Mouse (Mus musculus): ENCODE data around the gene Mta3. TPM values are rescaled to one million over a fixed set of nuclear protein-coding genes. Genes with fewer than 3 reads are reported as not detected.
A peak's percentile ranks its signal among the peaks of the same experiment; 100 is the strongest.

Mta3 gene
- total and polyA plus RNA-seq, 3 experiments, result 31.1 to 67.6 (median 39.2) TPM

DNA sequence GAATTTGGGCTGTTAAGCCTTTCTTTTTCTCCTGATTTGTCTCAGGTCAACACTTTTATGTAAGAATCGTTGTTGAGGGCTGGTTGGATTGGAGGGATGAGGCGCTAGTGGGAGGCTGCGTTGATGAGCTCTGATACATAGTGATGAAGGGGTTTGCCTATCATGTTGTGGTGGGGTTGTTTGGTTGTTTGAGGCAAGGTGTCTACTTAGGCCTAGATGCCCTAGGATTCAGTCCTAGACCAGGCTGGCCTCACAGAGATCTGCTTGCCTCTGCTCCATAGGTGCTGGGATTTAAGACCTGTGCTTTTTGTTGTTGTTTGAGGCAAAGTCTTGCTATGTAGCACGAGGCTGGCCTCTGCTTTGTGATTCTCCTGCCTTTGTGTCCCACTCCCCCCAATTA is 1.4 kb downstream of the Mta3 start:
- Histone ChIP-seq H3K27ac (ENCODE audit: insufficient read depth, low read depth) (no peak overlapping the region; the same call in 1 of the 2 replicates), H3K9me3 (replicated peaks; ENCODE audit: low read length) (no peaks in the 10 kb centered on the region), H3K9ac (ENCODE audit: insufficient read depth, low read depth) (peak overlapping the region; percentile 90), H3K79me2 (replicated peaks; ENCODE audit: control insufficient read depth, extremely low read depth, insufficient read depth, poor library complexity, severe bottlenecking) (peaks cover 12% of the 10 kb centered on the region), H3K4me2 (ENCODE audit: insufficient read depth, low read depth, poor library complexity, severe bottlenecking) (peak overlapping the region; percentile 98), H3K36me3 (replicated peaks in 1 of 2; ENCODE audit: control insufficient read depth in 1 of 2, insufficient read depth in 1 of 2, low read length in 1 of 2) (peaks cover 2 to 24% of the 10 kb centered on the region in 2 experiments), H3K4me1 (ENCODE audit: control insufficient read depth in 1 of 2, insufficient read depth in 2 of 2) (peaks cover 6 to 27% of the 10 kb centered on the region in 2 experiments), H3K27me3 (replicated peaks) (no peaks in the 10 kb centered on the region), H3K4me3 (replicated peaks in 1 of 3; ENCODE audit: low read depth in 2 of 3, low read length in 2 of 3, poor library complexity in 1 of 3) (peak overlapping the region; percentile 43 to 97 (median 80))
- no peak for TF ChIP-seq NELFE (IDR thresholded peaks at IDR 0.05; ENCODE audit: low read depth, low read length)
- no peak for TF ChIP-seq ZNF384 (IDR thresholded peaks at IDR 0.05; ENCODE audit: low read depth, low read length)
- DNase-seq (ENCODE audit: extremely low read depth), result no peak
- dilution Hi-C loops (cut with MboI; ENCODE audit: extremely low pct_ligation_motif_present, extremely low pct_unique_long_range_greater_than_20kb, low sequenced_read_pairs), result no loop called here
- in situ Hi-C loops (cut with MboI; ENCODE audit: low pct_ligation_motif_present, low pct_unique_long_range_greater_than_20kb, low sequenced_read_pairs), result no loop called here

DNA sequence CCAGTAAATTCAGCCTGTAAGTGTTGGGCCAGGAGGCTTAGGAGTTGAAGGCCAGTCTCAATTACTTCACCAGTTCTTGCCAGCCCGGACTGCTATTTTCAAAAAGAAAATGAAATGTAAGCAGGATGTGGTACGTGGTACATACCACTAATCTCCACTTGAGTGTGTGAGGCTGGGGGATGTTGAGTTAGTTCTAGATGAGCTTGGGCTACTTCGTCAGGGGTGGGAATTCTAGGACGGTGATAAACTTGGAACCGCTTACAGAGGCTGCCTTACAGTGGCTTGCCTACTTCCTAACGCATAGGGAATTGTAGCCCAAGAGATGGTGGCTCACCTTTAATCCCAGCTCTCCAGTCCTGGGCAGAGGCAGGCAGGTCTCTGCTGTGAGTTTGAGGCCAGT is 1.9 kb downstream of the Mta3 start:
- Histone ChIP-seq H3K9me3 (replicated peaks; ENCODE audit: low read length) (no peaks in the 10 kb centered on the region), H3K27ac (ENCODE audit: insufficient read depth, low read depth) (no peak overlapping the region), H3K4me2 (ENCODE audit: insufficient read depth, low read depth, poor library complexity, severe bottlenecking) (peak overlapping the region; percentile 98), H3K4me1 (ENCODE audit: control insufficient read depth in 1 of 2, insufficient read depth in 2 of 2) (peaks cover 6 to 27% of the 10 kb centered on the region in 2 experiments), H3K4me3 (replicated peaks in 1 of 3; ENCODE audit: low read depth in 2 of 3, low read length in 2 of 3, poor library complexity in 1 of 3) (peak overlapping the region; percentile 7 to 97 (median 80)), H3K9ac (ENCODE audit: insufficient read depth, low read depth) (peak overlapping the region; percentile 90), H3K79me2 (replicated peaks; ENCODE audit: control insufficient read depth, extremely low read depth, insufficient read depth, poor library complexity, severe bottlenecking) (peaks cover 12% of the 10 kb centered on the region), H3K36me3 (replicated peaks in 1 of 2; ENCODE audit: control insufficient read depth in 1 of 2, insufficient read depth in 1 of 2, low read length in 1 of 2) (peaks cover 3 to 29% of the 10 kb centered on the region in 2 experiments), H3K27me3 (replicated peaks) (no peaks in the 10 kb centered on the region)
- dilution Hi-C loops (cut with MboI; ENCODE audit: extremely low pct_ligation_motif_present, extremely low pct_unique_long_range_greater_than_20kb, low sequenced_read_pairs), result no loop called here
- TF ChIP-seq JUN (IDR thresholded peaks at IDR 0.05; ENCODE audit: insufficient read depth, low read depth, low read length) (no peak), SIN3A (IDR thresholded peaks at IDR 0.05; ENCODE audit: low read length) (no peak), RAD21 (IDR thresholded peaks at IDR 0.05; ENCODE audit: low read depth, low read length) (no peak), CTCF (conservative IDR thresholded peaks at IDR 0.05 in 1 of 2, IDR thresholded peaks at IDR 0.05 in 1 of 2; ENCODE audit: low read depth in 2 of 2, low read length in 2 of 2) (no peak), MEF2A (IDR thresholded peaks at IDR 0.05; ENCODE audit: borderline replicate concordance, low read depth, low read length) (no peak), TCF12 (IDR thresholded peaks at IDR 0.05; ENCODE audit: low read depth, low read length) (no peak), HCFC1 (IDR thresholded peaks at IDR 0.05; ENCODE audit: low read depth, low read length) (no peak), CHD2 (IDR thresholded peaks at IDR 0.05; ENCODE audit: low read length) (no peak), POLR2AphosphoS2 (IDR thresholded peaks at IDR 0.05; ENCODE audit: low read depth, low read length) (no peak), ELF1 (IDR thresholded peaks at IDR 0.05; ENCODE audit: low read depth, low read length) (no peak), MYC (IDR thresholded peaks at IDR 0.05; ENCODE audit: low read depth, low read length) (no peak), ZC3H11A (IDR thresholded peaks at IDR 0.05; ENCODE audit: low read depth, low read length) (no peak)
- in situ Hi-C loops (cut with MboI; ENCODE audit: low pct_ligation_motif_present, low pct_unique_long_range_greater_than_20kb, low sequenced_read_pairs), result no loop called here
- no peak for DNase-seq (ENCODE audit: extremely low read depth)

DNA sequence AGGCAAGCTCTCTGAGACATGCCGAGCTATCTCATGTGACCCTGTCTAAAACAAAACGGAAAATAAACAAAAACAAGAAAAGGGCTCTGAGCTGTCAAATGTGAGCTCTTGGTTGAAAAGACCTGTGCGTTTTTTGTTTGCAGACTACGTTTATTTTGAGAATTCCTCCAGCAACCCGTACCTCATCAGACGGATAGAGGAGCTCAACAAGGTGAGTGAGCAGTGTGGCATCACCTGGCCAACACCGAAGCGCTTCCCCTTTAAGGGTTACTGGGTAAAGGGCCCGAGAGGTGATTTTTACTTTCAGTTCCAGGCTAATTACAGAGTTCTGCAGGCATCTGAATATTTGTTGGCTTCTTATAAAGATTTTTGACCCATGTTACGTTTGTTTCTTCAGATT is 2.3 kb downstream of the Mta3 start:
- Histone ChIP-seq H3K79me2 (replicated peaks; ENCODE audit: control insufficient read depth, extremely low read depth, insufficient read depth, poor library complexity, severe bottlenecking) (peaks cover 12% of the 10 kb centered on the region), H3K4me2 (ENCODE audit: insufficient read depth, low read depth, poor library complexity, severe bottlenecking) (peak overlapping the region; percentile 98), H3K9ac (ENCODE audit: insufficient read depth, low read depth) (peak overlapping the region; percentile 90), H3K9me3 (replicated peaks; ENCODE audit: low read length) (no peaks in the 10 kb centered on the region), H3K27me3 (replicated peaks) (no peaks in the 10 kb centered on the region), H3K4me1 (ENCODE audit: control insufficient read depth in 1 of 2, insufficient read depth in 2 of 2) (peaks cover 6 to 27% of the 10 kb centered on the region in 2 experiments), H3K27ac (ENCODE audit: insufficient read depth, low read depth) (no peak overlapping the region), H3K36me3 (replicated peaks in 1 of 2; ENCODE audit: control insufficient read depth in 1 of 2, insufficient read depth in 1 of 2, low read length in 1 of 2) (peaks cover 4 to 31% of the 10 kb centered on the region in 2 experiments), H3K4me3 (replicated peaks in 1 of 3; ENCODE audit: low read depth in 2 of 3, low read length in 2 of 3, poor library complexity in 1 of 3) (peak overlapping the region; percentile 7 to 97 (median 80))
- dilution Hi-C loops (cut with MboI; ENCODE audit: extremely low pct_ligation_motif_present, extremely low pct_unique_long_range_greater_than_20kb, low sequenced_read_pairs) (no loop called here), in situ Hi-C loops (cut with MboI; ENCODE audit: low pct_ligation_motif_present, low pct_unique_long_range_greater_than_20kb, low sequenced_read_pairs) (no loop called here)
- no peak for DNase-seq (ENCODE audit: extremely low read depth)
- no peak for TF ChIP-seq ZKSCAN1 (IDR thresholded peaks at IDR 0.05; ENCODE audit: borderline replicate concordance, low read depth, low read length)
- no peak for TF ChIP-seq SMC3 (IDR thresholded peaks at IDR 0.05; ENCODE audit: low read depth, low read length)
- no peak for TF ChIP-seq PAX5 (IDR thresholded peaks at IDR 0.05; ENCODE audit: low read length)
- TF ChIP-seq ZNF384 (IDR thresholded peaks at IDR 0.05; ENCODE audit: low read depth, low read length), result no peak
- TF ChIP-seq USF2 (conservative IDR thresholded peaks at IDR 0.05; ENCODE audit: low read depth, low read length), result no peak
- TF ChIP-seq KAT2A (IDR thresholded peaks at IDR 0.05; ENCODE audit: insufficient replicate concordance, low read length), result no peak
- TF ChIP-seq MXI1 (IDR thresholded peaks at IDR 0.05; ENCODE audit: low read depth, low read length), result no peak
- no peak for TF ChIP-seq RAD21 (IDR thresholded peaks at IDR 0.05; ENCODE audit: low read depth, low read length)
- TF ChIP-seq HCFC1 (IDR thresholded peaks at IDR 0.05; ENCODE audit: low read depth, low read length), result no peak
- TF ChIP-seq MEF2A (IDR thresholded peaks at IDR 0.05; ENCODE audit: borderline replicate concordance, low read depth, low read length), result no peak
- no peak for TF ChIP-seq ELF1 (IDR thresholded peaks at IDR 0.05; ENCODE audit: low read depth, low read length)
- no peak for TF ChIP-seq UBTF (IDR thresholded peaks at IDR 0.05; ENCODE audit: low read depth, low read length)
